Mouse (Mus musculus): Measurements from ENCODE around the gene Cyp4f37. TPM values are rescaled to one million over a fixed set of nuclear protein-coding genes. Genes with fewer than 3 reads are reported as not detected.

The Cyp4f37 gene
- polyA plus RNA-seq, 1 experiment from 2014 or later: not detected

Other genes starting within 250 kb of the Cyp4f37 start
- gene Wiz, start 231.9 kb upstream of the Cyp4f37 start, polyA plus RNA-seq (2016; fragmentation: Nextera tagmentation; extraction: Ambion mirVana): 40.3 and 44.3 TPM in 2 replicates
- gene Rasal3, start 217.7 kb upstream of the Cyp4f37 start, polyA plus RNA-seq (2016; fragmentation: Nextera tagmentation; extraction: Ambion mirVana): 0.41 and 0.77 TPM in 2 replicates
- not detected in 2 replicates for gene Pglyrp2, start 197.1 kb upstream of the Cyp4f37 start, polyA plus RNA-seq (2016; fragmentation: Nextera tagmentation; extraction: Ambion mirVana)
- gene Cyp4f39, start 168.6 kb upstream of the Cyp4f37 start, polyA plus RNA-seq (2016; fragmentation: Nextera tagmentation; extraction: Ambion mirVana): 0.22 and 0.32 TPM in 2 replicates
- 6.5 and 6.8 TPM in 2 replicates for gene Cyp4f17, start 115.3 kb upstream of the Cyp4f37 start, polyA plus RNA-seq (2016; fragmentation: Nextera tagmentation; extraction: Ambion mirVana)
- 19.3 and 19.7 TPM in 2 replicates for gene Cyp4f16, start 84.8 kb upstream of the Cyp4f37 start, polyA plus RNA-seq (2016; fragmentation: Nextera tagmentation; extraction: Ambion mirVana)
- not detected in 2 replicates for gene Cyp4f40, start 37.6 kb downstream of the Cyp4f37 start, polyA plus RNA-seq (2016; fragmentation: Nextera tagmentation; extraction: Ambion mirVana)
- gene Cyp4f15, start 64.3 kb downstream of the Cyp4f37 start, polyA plus RNA-seq (2016; fragmentation: Nextera tagmentation; extraction: Ambion mirVana): 0.91 and 1.5 TPM in 2 replicates
- gene Zfp871, start 167.0 kb downstream of the Cyp4f37 start, polyA plus RNA-seq (2016; fragmentation: Nextera tagmentation; extraction: Ambion mirVana): 56.3 and 56.5 TPM in 2 replicates
- gene Zfp811, start 188.6 kb downstream of the Cyp4f37 start, polyA plus RNA-seq (2016; fragmentation: Nextera tagmentation; extraction: Ambion mirVana): 32.2 and 34.2 TPM in 2 replicates
- 17.9 and 18.3 TPM in 2 replicates for gene Zfp799, start 209.0 kb downstream of the Cyp4f37 start, polyA plus RNA-seq (2016; fragmentation: Nextera tagmentation; extraction: Ambion mirVana)